Mouse (Mus musculus): ENCODE results near the gene Zfp667.
A peak's percentile ranks its signal among the peaks of the same experiment; 100 is the strongest.
"Not testable (repeated sequence)": the region's sequence is repeated elsewhere in the genome, so short reads cannot be mapped to it uniquely, and the experiment has no call there.

The Zfp667 gene

DNA sequence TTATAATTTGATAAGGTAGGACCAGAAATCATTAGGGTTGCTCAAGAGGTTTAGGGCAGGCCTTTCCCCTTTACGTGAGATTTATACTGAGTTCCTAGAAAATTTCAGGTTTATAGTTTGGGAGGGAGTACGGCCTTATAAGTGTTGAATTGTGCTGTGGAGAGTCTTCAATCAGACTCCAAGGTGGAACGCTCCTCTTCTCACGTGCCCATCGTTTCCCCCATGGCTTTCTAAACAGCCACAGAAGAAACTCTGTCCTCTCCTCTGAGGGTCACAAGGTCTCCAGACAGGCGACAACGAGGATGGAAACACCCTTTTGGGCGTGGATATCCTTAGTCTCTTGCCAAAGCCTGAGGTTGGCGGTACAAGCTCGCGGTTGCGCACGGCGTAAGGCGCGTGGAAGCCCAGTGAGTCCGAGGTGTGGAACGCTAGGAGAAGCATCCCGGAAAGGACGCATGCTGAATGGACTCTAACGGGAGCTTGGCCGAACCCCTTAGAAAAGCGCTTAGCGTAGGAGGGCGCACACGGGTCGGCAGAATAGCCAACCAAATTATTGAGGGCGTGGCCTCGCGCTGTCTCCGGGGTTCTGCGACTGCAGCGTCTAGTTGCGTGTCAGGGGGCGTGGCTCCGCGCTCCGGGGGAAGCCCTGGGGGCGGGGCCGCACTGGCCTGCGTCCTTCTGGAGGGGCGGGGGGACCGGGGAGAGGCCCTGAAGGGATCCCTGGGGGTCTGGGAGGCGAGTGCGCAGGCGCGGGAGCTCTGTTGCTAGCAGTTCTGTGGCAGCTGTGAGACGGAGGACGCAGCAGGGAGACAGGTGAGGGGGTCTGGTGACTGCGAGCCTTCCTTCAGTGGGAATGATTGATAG is at the start of gene Zfp667:
Gene Zfp667, plus strand, starts transcription at position 738 of the 864 bp plus-strand sequence.
- peak; percentile 97 for DNase-seq (ENCODE audit: low read depth)

DNA sequence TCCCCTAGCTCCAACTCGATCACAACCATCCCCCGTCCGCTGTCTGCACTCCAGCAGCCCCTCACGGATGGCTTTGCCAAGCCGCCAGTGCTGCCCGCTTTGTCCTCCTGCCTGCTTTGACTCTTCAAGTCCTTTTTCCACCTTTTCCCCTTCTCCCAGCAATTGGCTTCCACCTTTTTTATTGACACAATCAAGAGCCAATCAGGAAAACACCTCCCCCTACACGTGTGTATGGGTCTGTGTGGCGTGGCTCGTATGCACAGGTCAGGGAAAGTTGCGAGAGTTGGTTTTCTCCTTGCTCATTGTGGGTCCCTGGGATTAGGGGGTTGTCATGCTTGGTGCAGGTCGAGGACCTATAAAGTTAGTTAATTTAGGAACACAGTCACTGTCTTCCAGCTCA is 46.6 kb upstream of the Zfp667 start:
- no peak for DNase-seq (ENCODE audit: low read depth)

GRCm38 (mm10) chr7:6240841-6241425 is 45.4 kb upstream of the Zfp667 start:
- DNase-seq (ENCODE audit: low read depth), result peak; percentile 71

DNA sequence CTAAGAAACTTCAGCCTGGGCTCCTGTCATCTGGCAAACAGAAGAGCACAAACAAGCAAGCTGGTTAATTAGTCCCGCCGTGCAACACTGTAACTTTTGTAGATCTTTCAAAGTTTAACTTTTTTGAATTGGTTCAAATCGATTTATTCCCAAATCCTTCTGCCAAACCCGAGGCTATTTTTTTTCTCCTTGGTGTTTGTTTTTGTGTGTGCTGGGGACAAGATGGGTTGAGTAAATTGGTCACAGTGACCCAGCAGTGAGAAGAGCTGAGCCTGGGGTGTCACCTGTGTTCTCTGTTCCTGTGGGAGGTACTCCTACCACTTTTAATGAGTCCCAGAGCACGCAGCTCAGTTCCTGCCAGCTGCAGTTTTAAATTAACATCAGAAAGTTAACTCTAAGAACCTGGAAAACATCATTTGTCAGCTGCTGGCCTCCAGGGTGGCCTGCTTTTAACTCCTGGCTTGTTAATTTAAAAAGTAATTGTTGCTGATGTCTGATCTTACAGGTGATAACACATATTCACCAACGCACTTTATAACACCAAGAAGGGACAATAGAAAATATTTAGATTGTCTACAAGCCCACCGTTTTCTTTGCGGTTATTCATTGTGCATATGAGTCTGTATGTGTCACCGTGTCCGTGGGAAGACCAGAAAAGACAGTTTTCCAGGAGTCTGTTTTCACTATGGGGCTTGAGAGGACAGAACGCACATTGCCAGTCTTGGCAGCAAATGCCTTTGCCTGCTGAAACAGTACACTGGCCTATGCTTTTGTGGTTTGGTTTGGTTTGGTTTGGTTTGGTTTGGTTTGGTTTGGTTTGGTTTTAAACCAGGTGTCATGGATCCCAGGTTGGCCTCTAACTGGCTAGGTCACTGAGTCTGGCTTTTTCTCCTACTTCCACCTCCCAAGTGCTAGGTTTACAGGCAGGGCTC is 41.8 kb upstream of the Zfp667 start:
- DNase-seq (ENCODE audit: low read depth), result no peak

- DNase-seq (ENCODE audit: low read depth), result no peak
Measured at GRCm38 (mm10) chr7:6252410-6252809, 34.0 kb upstream of the Zfp667 start, which contains the start of gene Epp13. Gene Epp13 (plus strand): TSS chr7:6252710.

DNA sequence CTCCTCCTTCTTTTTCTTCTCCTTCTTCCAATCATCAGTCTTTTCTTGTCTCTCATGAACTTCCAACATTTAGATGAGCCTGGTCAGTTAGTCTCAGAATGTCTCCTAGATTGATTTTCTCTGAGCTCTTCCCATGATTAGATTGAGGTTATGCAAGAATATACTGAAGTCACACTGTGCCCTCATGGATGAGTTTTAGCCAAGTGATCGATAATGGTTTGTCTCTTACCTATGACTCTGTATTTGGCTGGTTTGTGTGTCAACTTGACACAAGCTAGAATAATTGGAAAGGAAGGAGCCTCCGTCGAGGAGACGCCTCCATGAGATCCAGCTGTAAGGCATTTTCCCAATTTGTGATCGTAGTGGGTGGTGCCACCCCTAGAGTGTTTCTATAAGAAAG is 31.9 kb upstream of the Zfp667 start:
- no peak for DNase-seq (ENCODE audit: low read depth)

GRCm38 (mm10) chr7:6257386-6257785 is 29.0 kb upstream of the Zfp667 start:
- DNase-seq (ENCODE audit: low read depth), result no peak

DNA sequence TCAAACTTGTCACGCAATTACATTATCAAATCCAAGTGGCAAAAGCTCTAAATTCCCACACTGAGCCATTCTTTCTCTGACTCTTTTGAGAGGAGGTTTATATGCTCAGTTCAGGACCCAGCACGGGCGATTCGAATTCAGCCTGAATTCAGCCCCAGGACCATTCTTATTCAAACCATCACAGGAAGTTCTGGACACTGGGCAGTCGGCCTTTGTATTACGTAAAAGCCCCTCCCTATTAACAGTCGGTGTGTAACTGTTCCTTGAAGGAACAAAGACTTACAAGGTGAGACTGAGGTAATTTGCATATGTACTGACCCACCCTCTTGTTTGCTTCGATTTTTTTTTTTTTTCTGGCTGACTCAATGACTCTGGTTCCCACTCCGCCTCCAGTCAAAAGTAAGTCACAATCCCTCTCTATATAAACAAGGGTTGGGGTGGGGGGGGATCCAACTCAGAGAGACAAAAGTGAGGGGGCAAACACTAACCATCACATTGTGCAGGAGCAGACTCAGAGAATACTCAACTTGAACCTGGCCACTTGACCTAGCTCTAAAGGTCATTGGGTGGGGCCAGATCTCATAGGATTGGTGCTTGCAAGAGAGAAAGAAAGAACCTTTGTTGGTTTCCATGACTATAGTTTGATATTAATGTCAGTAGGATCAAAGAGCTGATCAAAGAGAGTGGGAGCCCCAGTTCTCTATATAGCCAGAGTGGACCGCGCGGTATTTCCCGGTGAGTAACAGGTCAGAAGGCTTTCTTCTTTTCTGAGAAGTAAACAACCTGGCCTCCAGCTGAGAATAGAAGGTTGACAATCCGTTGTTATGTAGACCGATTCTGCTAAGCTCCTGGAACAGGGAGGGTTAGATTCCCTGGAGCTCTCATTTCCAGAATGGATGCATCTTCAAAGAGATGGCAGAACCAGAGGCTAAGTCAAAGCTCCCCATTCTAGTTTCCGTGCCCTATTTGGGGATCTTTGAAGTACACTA is 27.9 kb upstream of the Zfp667 start:
- no peak for DNase-seq (ENCODE audit: low read depth)

DNA sequence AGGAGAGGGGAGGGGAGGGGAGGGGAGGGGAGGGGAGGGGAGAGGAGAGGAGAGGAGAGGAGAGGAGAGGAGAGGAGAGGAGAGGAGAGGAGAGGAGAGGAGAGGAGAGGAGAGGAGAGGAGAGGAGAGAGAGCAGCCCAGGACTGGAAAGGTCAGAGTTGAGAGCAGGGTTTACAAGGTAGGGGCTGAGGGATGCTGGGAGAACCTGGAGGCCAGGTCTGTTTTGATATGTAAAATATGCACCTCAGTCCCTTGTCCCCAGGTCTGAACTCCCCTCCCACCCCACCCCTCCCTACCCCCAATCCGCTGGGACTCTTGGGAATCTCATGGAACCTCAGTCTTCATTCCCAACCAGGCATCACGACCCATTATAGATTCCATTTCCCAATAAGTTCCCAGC is 26.4 kb upstream of the Zfp667 start:
- not testable (repeated sequence) for DNase-seq (ENCODE audit: low read depth)

DNA sequence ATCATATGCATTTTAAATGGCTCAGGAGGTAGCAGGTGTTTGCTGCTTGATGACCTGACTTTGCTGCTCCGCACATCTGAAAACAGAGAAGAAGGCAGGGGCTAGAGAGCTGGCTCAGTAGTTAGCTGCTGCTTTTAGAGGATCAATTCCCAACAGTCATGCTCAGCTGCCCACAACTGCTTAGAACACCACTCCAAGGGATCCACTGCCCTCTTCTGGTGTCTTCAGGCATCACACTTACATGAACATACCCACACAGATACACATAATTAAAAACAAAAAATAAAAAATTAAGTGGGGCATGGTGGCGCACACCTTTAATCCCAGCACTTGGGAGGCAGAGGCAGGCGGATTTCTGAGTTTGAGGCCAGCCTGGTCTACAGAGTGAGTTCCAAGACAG is 24.3 kb upstream of the Zfp667 start:
- peak; percentile 31 for DNase-seq (ENCODE audit: low read depth)

- no peak for DNase-seq (ENCODE audit: low read depth)
Measured at GRCm38 (mm10) chr7:6262984-6263383, 23.4 kb upstream of the Zfp667 start.

DNA sequence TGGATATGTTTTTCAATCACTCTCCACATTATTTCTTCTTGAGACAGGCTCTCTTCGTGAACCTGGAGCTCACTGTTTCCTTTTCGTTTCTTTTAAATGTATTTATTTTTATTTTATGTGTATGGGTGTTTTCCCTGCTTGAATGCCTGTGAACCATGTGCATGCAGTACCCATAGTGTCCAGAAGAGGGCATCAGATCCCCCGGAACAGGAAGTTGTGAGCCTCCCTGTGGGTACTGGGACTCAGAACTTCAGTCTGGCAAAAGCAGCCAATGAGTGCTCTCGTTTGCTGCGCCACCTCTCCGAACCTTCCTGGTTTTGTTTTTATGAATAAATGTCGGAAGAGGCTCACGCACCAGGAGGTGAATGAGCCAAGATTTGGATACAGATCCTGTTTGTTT is 20.7 kb upstream of the Zfp667 start:
- peak; percentile 51 for DNase-seq (ENCODE audit: low read depth)

- no peak for DNase-seq (ENCODE audit: low read depth)
Measured at GRCm38 (mm10) chr7:6277906-6278305, 8.5 kb upstream of the Zfp667 start.

GRCm38 (mm10) chr7:6282749-6283148 is 3.6 kb upstream of the Zfp667 start:
- peak; percentile 93 for DNase-seq (ENCODE audit: low read depth)

GRCm38 (mm10) chr7:6283451-6284075 is 2.8 kb upstream of the Zfp667 start:
- peak; percentile 91 for DNase-seq (ENCODE audit: low read depth)

DNA sequence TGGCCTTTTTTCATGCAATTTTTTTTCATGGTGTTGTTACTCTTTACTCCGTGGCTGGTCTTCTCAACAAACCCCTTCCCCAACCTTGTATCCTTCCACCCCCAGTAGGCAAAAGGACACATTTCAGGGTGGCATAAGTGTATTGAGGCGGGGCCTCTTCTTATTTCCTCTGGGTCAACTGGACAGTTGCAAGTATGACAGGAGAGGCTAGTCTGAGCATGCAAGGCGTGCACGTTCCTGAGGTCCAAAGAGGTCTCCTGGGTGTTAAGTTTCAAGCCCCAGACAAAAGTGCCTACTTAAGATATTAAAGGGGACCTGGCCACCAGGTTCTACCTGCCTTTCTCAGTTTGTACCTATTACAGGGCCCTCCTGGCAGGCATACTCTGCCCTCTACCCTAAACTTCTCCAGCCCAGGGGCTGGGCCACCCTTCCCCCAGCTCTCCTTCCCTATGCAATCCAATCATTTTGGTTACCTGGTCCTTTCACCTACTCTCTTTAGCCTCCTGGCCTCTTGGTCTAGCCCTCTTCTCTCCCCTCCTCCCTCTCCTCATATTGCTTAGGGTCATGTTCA is 1.9 kb upstream of the Zfp667 start:
- DNase-seq (ENCODE audit: low read depth), result no peak

GRCm38 (mm10) chr7:6285366-6285765 is 1.0 kb upstream of the Zfp667 start:
- no peak for DNase-seq (ENCODE audit: low read depth)

DNA sequence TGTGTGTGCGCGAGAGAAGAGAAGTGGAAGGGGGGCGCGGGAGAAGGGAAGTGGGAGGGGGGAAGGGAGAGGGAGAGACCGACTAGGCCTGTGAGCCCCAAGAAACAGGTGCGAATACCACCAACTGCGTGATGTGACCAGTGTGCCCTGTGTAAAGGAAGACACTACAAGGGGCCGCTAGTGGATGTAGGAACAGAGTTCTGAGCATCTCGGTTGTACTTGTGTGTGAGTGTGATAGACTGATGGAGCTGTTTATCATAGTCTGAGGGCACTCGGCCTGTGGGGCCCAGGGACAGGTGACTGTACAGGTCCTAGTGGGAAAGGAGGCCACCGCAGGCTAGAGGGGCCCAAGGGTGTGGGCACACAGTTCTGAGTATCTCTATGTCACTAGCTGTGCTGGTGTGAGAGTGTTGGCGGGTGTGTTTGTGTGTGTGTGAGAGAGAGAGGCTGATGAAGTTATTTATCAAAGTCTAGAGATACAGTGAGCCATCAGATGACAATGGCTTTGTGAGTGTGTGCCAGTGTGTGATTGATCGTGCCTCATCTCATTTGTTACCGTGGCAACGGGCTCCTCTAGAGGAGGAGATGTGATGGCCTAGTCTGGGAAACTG is 647 bp downstream of the Zfp667 start:
- no peak for DNase-seq (ENCODE audit: low read depth)

DNA sequence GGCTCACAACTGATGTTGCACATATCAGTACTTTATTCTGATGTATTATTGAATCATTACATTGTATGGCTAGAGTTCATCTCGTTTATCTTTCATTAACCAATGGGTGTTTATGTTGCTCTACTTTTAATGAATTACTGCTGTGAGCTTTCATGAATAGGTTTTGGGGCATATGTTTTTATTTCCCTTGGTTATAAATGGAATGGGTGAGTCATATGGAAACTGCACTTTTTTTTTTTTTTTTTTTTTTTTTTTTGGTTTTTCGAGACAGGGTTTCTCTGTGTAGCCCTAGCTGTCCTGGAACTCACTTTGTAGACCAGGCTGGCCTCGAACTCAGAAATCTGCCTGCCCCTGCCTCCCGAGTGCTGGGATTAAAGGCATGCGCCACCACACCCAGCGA is 4.7 kb downstream of the Zfp667 start:
- DNase-seq (ENCODE audit: low read depth), result peak; percentile 47

- not testable (repeated sequence) for DNase-seq (ENCODE audit: low read depth)
Measured at GRCm38 (mm10) chr7:6300796-6301195, 14.4 kb downstream of the Zfp667 start.

Data from NIH3T3 (cell line).